Mouse (Mus musculus): ENCODE results near the gene Wipf1. TPM values are rescaled to one million over a fixed set of nuclear protein-coding genes. Genes with fewer than 3 reads are reported as not detected.

Wipf1 gene
- polyA plus RNA-seq, 1 experiment = 7.8 TPM

DNA sequence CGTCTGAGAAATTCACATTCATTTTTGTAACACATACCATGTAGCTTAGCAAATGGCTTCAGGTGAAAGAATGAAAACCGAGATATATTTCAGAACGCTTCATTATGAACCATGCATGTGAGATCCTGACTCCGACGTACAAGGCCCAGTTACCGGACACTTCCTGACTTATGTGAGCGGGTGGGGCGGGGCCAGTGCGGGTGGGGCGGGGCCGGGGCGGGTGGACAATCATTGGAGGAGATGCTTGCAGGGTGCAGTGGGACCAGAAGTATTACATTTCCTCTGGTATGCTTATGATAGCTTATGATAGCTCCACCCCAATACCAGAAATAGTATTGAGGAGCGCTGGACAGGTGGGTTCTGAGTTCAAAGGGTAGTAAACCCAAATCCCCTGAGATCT lies 74.9 kb downstream of the Wipf1 start:
- Histone ChIP-seq H3K4me1 (ENCODE audit: control insufficient read depth, insufficient read depth, low read length) (no peaks in the 10 kb centered on the region), H3K9me3 (replicated peaks; ENCODE audit: control insufficient read depth, insufficient read depth, low read length, poor library complexity, severe bottlenecking) (no peaks in the 10 kb centered on the region), H3K36me3 (ENCODE audit: control insufficient read depth, insufficient read depth, low read length, poor library complexity, severe bottlenecking) (no peaks in the 10 kb centered on the region), H3K27me3 (ENCODE audit: control insufficient read depth, insufficient read depth, low read length, poor library complexity, severe bottlenecking) (no peaks in the 10 kb centered on the region), H3K27ac (ENCODE audit: insufficient read depth, low read length) (no peak overlapping the region), H3K9ac (ENCODE audit: low read depth, poor library complexity, severe bottlenecking) (no peak overlapping the region), H3K4me3 (ENCODE audit: low read depth, low read length) (no peak overlapping the region; the same call in 1 of the 2 replicates)
- TF ChIP-seq POLR2A (IDR thresholded peaks at IDR 0.05; ENCODE audit: insufficient read depth, low read length) = no peak
- no peak for TF ChIP-seq EP300 (IDR thresholded peaks at IDR 0.05; ENCODE audit: insufficient read depth, low read depth, low read length)
- no peak for TF ChIP-seq CTCF (IDR thresholded peaks at IDR 0.05; ENCODE audit: low read depth, low read length)

- Histone ChIP-seq H3K4me1 (ENCODE audit: control insufficient read depth, insufficient read depth, low read length) (no peaks in the 10 kb centered on the region), H3K27ac (ENCODE audit: insufficient read depth, low read length) (no peak overlapping the region), H3K9me3 (replicated peaks; ENCODE audit: control insufficient read depth, insufficient read depth, low read length, poor library complexity, severe bottlenecking) (no peaks in the 10 kb centered on the region), H3K27me3 (ENCODE audit: control insufficient read depth, insufficient read depth, low read length, poor library complexity, severe bottlenecking) (no peaks in the 10 kb centered on the region), H3K9ac (ENCODE audit: low read depth, poor library complexity, severe bottlenecking) (no peak overlapping the region), H3K4me3 (ENCODE audit: low read depth, low read length) (no peak overlapping the region), H3K36me3 (ENCODE audit: control insufficient read depth, insufficient read depth, low read length, poor library complexity, severe bottlenecking) (no peaks in the 10 kb centered on the region)
- TF ChIP-seq POLR2A (IDR thresholded peaks at IDR 0.05; ENCODE audit: insufficient read depth, low read length) (no peak), CTCF (IDR thresholded peaks at IDR 0.05; ENCODE audit: low read depth, low read length) (no peak), EP300 (IDR thresholded peaks at IDR 0.05; ENCODE audit: insufficient read depth, low read depth, low read length) (no peak)
Observed at GRCm38 (mm10) chr2:73454186-73454585, 75.3 kb downstream of the Wipf1 start.

DNA sequence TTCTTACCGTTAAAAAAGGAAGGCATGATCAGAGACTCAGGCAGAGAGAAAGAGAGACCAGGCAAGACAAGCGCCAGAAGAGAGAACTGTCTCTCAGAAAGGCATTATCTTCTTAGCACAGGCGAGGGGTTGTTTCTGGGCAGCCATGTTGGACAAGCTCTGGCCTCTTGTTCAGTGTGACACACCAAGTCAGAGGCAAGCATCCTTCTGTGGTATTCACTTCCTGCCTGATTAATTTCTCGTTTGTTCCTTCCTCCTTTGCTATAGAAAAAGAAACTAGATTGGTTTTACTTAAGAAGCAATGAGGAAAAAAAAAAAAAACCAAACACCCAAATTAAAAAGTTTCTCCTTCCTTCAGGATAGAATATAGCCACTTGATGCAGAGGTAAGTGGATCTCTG lies 75.8 kb downstream of the Wipf1 start:
- Histone ChIP-seq H3K9me3 (replicated peaks; ENCODE audit: control insufficient read depth, insufficient read depth, low read length, poor library complexity, severe bottlenecking) (no peaks in the 10 kb centered on the region), H3K36me3 (ENCODE audit: control insufficient read depth, insufficient read depth, low read length, poor library complexity, severe bottlenecking) (no peaks in the 10 kb centered on the region), H3K27me3 (ENCODE audit: control insufficient read depth, insufficient read depth, low read length, poor library complexity, severe bottlenecking) (no peaks in the 10 kb centered on the region), H3K4me3 (ENCODE audit: low read depth, low read length) (no peak overlapping the region), H3K27ac (ENCODE audit: insufficient read depth, low read length) (no peak overlapping the region), H3K4me1 (ENCODE audit: control insufficient read depth, insufficient read depth, low read length) (no peaks in the 10 kb centered on the region), H3K9ac (ENCODE audit: low read depth, poor library complexity, severe bottlenecking) (no peak overlapping the region)
- TF ChIP-seq CTCF (IDR thresholded peaks at IDR 0.05; ENCODE audit: low read depth, low read length) (no peak), EP300 (IDR thresholded peaks at IDR 0.05; ENCODE audit: insufficient read depth, low read depth, low read length) (no peak), POLR2A (IDR thresholded peaks at IDR 0.05; ENCODE audit: insufficient read depth, low read length) (no peak)

DNA sequence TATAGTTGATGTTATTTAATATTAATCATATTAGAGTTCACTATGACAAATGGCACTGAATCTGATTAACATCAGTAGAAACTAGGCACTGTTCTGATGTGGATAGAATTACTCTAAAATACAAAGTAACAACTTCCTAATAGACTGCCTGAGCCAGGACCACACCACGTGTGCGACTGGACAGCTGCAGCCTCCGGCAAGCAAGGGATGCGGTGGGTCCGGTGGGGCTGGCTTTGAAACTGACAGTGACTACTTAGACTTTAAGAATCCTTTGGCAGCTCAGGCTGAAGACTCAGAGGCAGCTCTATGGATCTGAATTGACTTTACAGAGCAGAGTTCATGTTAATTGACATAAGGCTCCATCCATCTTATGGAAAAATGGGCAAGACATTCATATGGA lies 76.4 kb downstream of the Wipf1 start:
- H3K27me3 ChIP-seq (ENCODE audit: control insufficient read depth, insufficient read depth, low read length, poor library complexity, severe bottlenecking) = no peaks in the 10 kb centered on the region; the same call in 1 of the 2 replicates
- H3K4me3 ChIP-seq (ENCODE audit: low read depth, low read length) = no peak overlapping the region
- H3K9ac ChIP-seq (ENCODE audit: low read depth, poor library complexity, severe bottlenecking) = no peak overlapping the region
- H3K9me3 ChIP-seq (replicated peaks; ENCODE audit: control insufficient read depth, insufficient read depth, low read length, poor library complexity, severe bottlenecking) = no peaks in the 10 kb centered on the region
- TF ChIP-seq CTCF (IDR thresholded peaks at IDR 0.05; ENCODE audit: low read depth, low read length) (no peak), POLR2A (IDR thresholded peaks at IDR 0.05; ENCODE audit: insufficient read depth, low read length) (no peak), EP300 (IDR thresholded peaks at IDR 0.05; ENCODE audit: insufficient read depth, low read depth, low read length) (no peak)
- H3K36me3 ChIP-seq (ENCODE audit: control insufficient read depth, insufficient read depth, low read length, poor library complexity, severe bottlenecking) = no peaks in the 10 kb centered on the region
- no peak overlapping the region for H3K27ac ChIP-seq (ENCODE audit: insufficient read depth, low read length)
- no peaks in the 10 kb centered on the region for H3K4me1 ChIP-seq (ENCODE audit: control insufficient read depth, insufficient read depth, low read length)

GRCm38 (mm10) chr2:73452556-73452955 lies 77.0 kb downstream of the Wipf1 start:
- no peak overlapping the region for H3K9ac ChIP-seq (ENCODE audit: low read depth, poor library complexity, severe bottlenecking)
- no peaks in the 10 kb centered on the region for H3K4me1 ChIP-seq (ENCODE audit: control insufficient read depth, insufficient read depth, low read length)
- TF ChIP-seq CTCF (IDR thresholded peaks at IDR 0.05; ENCODE audit: low read depth, low read length) (no peak), EP300 (IDR thresholded peaks at IDR 0.05; ENCODE audit: insufficient read depth, low read depth, low read length) (no peak)
- no peak overlapping the region for H3K4me3 ChIP-seq (ENCODE audit: low read depth, low read length)
- no peaks in the 10 kb centered on the region for H3K36me3 ChIP-seq (ENCODE audit: control insufficient read depth, insufficient read depth, low read length, poor library complexity, severe bottlenecking)
- H3K9me3 ChIP-seq (replicated peaks; ENCODE audit: control insufficient read depth, insufficient read depth, low read length, poor library complexity, severe bottlenecking) = no peaks in the 10 kb centered on the region
- no peaks in the 10 kb centered on the region; the same call in 1 of the 2 replicates for H3K27me3 ChIP-seq (ENCODE audit: control insufficient read depth, insufficient read depth, low read length, poor library complexity, severe bottlenecking)
- no peak overlapping the region for H3K27ac ChIP-seq (ENCODE audit: insufficient read depth, low read length)

DNA sequence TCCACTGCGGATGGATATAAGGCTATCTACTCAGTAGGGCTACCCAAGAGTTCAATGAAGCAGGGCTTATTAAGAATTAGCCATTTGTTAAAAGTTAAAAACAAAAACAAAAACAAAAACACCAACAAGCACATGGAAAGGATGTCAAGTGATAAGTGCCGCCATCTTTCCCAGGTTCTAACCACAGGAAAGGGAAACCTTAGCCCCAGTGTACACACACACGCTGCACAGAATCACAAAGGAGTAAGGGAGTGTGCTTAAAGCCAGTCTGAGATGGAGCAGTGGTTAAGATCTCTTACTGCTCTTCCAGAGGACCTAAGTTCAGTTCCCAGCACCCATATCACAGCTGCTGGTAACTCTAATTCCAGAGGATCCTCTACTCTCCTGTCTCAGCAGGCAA lies 78.0 kb downstream of the Wipf1 start:
- H3K27ac ChIP-seq (ENCODE audit: insufficient read depth, low read length) = no peak overlapping the region
- no peaks in the 10 kb centered on the region; the same call in 1 of the 2 replicates for H3K27me3 ChIP-seq (ENCODE audit: control insufficient read depth, insufficient read depth, low read length, poor library complexity, severe bottlenecking)
- TF ChIP-seq POLR2A (IDR thresholded peaks at IDR 0.05; ENCODE audit: insufficient read depth, low read length) (no peak), EP300 (IDR thresholded peaks at IDR 0.05; ENCODE audit: insufficient read depth, low read depth, low read length) (no peak), CTCF (IDR thresholded peaks at IDR 0.05; ENCODE audit: low read depth, low read length) (no peak)
- no peak overlapping the region for H3K4me3 ChIP-seq (ENCODE audit: low read depth, low read length)
- no peaks in the 10 kb centered on the region for H3K4me1 ChIP-seq (ENCODE audit: control insufficient read depth, insufficient read depth, low read length)
- no peaks in the 10 kb centered on the region for H3K36me3 ChIP-seq (ENCODE audit: control insufficient read depth, insufficient read depth, low read length, poor library complexity, severe bottlenecking)
- no peak overlapping the region for H3K9ac ChIP-seq (ENCODE audit: low read depth, poor library complexity, severe bottlenecking)
- H3K9me3 ChIP-seq (replicated peaks; ENCODE audit: control insufficient read depth, insufficient read depth, low read length, poor library complexity, severe bottlenecking) = no peaks in the 10 kb centered on the region
